Mouse (Mus musculus): ENCODE measurements around the gene Kctd8.

- TF ChIP-seq MYOD1 (IDR thresholded peaks at IDR 0.05; ENCODE audit: control insufficient read depth in 1 of 3, insufficient read length in 2 of 3, low read depth in 2 of 3) (no peak), TCF12 (IDR thresholded peaks at IDR 0.05; ENCODE audit: insufficient read depth, poor library complexity, severe bottlenecking) (no peak), POLR2A (IDR thresholded peaks at IDR 0.05; ENCODE audit: insufficient read length, low read depth) (no peak), MAX (IDR thresholded peaks at IDR 0.05; ENCODE audit: low read depth) (no peak), SRF (IDR thresholded peaks at IDR 0.05; ENCODE audit: control insufficient read depth, insufficient read length, low read depth) (no peak), E2F4 (IDR thresholded peaks at IDR 0.05; ENCODE audit: insufficient read depth) (no peak), USF1 (IDR thresholded peaks at IDR 0.05; ENCODE audit: low read depth) (no peak)
These were observed 39.8 kb downstream of the Kctd8 start for GRCm38 (mm10) chr5:69301665-69302064.
